Comparison of ENCODE assay signal across 8 mouse cellular contexts in the genomic region with DNA sequence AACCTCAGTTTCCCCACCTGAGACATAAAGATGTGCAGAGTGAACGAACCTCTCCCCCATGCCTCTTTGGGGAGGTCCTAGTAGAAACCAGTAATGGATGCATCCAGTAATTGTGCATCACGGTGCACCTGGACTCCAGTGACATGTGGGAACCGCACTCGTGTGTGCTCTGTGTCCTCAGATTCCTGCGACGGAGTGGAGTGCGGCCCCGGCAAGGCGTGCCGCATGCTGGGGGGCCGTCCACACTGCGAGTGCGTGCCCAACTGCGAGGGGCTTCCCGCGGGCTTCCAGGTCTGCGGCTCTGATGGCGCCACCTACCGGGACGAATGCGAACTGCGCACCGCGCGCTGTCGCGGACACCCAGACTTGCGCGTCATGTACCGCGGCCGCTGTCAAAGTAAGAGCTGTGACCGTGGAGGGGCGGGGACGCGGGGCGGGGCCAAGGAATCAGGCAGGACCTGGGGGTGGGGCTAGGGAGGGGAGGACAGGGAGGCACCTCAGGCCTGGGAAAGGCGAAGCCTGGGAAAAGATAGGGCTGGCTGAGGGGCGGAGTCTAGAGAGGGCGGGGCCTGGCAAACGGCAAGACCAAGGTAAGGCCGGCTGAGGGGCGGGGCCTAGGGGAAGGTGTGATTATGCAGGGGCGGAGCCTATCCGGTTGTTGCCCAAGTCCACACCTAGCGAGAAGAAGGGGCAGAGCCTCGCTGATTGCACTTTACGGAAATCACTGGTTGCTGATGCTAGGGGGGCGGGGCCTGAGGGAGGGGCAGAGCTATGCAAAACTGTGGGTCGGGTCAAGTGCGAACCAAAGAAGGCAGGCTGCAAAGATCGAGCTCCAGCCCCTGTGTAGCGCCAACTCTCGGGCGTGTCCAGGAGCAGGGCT. TPM values are rescaled to one million over a fixed set of nuclear protein-coding genes. Genes with fewer than 3 reads are reported as not detected.
DNase-seq lines count a peak whose midpoint lies in the region; ATAC-seq lines count a peak whose summit lies in the region.

No protein-coding gene starts in this region.

- peak; percentile 92 for ATAC-seq in intestine, embryonic 15.5 days

- intact Hi-C loops in gastrocnemius, postnatal 36 days (cut with DNase I): no loop called here
- intact Hi-C loops in left cerebral cortex, postnatal 25 days (cut with DNase I): loop anchor here (1.0 kb wide), 1 partner anchor 13 kb away; no protein-coding TSS in a partner anchor

- DNase-seq in adrenal gland, adult 2 months: peak; percentile 98
- peak; percentile 89 for DNase-seq in embryo, embryonic 11.5 days (ENCODE audit: low read depth, low spot score)
- peak; percentile 92 for DNase-seq in gastrocnemius, postnatal 36 days
- peak; percentile 95 to 98 for DNase-seq in left cerebral cortex, postnatal 25 days (ENCODE audit: low spot score in 2 of 2)
- peak; percentile 97 for DNase-seq in midbrain, embryonic 10.5 days (ENCODE audit: low spot score)
- DNase-seq in right cerebral cortex, postnatal 4 days: peak; percentile 98
- DNase-seq in adipocyte (ENCODE audit: low spot score): no peak

- H3K27me3 ChIP-seq in intestine, embryonic 15.5 days (replicated peaks): no peaks in the 10 kb centered on the region
- H3K27me3 ChIP-seq in midbrain, embryonic 10.5 days (ENCODE audit: low read depth, poor library complexity, severe bottlenecking): peaks cover 88% of the 10 kb centered on the region

- 2% methylated on average over 54 of the region's 55 CpGs for WGBS in intestine, embryonic 15.5 days
- WGBS in midbrain, embryonic 10.5 days: 2% methylated on average over 55 of the region's 55 CpGs

- 0 out of 2 replicates have a peak overlapping the region, but pooled peaks have one; percentile 36 for H3K9ac ChIP-seq in intestine, embryonic 15.5 days

- peaks cover 42% of the 10 kb centered on the region for H3K4me1 ChIP-seq in intestine, embryonic 15.5 days (replicated peaks)
- peaks cover 51% of the 10 kb centered on the region for H3K4me1 ChIP-seq in midbrain, embryonic 10.5 days

- peak overlapping the region; percentile 46 for H3K4me3 ChIP-seq in intestine, embryonic 15.5 days (replicated peaks)
- H3K4me3 ChIP-seq in midbrain, embryonic 10.5 days: peak overlapping the region; percentile 56

- no peaks in the 10 kb centered on the region for H3K9me3 ChIP-seq in intestine, embryonic 15.5 days
- H3K9me3 ChIP-seq in midbrain, embryonic 10.5 days (replicated peaks): peaks cover 5% of the 10 kb centered on the region

- peak overlapping the region; percentile 82 for H3K4me2 ChIP-seq in intestine, embryonic 15.5 days (replicated peaks)

- no peaks in the 10 kb centered on the region for H3K36me3 ChIP-seq in intestine, embryonic 15.5 days
- H3K36me3 ChIP-seq in midbrain, embryonic 10.5 days: no peaks in the 10 kb centered on the region

- H3K27ac ChIP-seq in intestine, embryonic 15.5 days: peak overlapping the region; percentile 63; the same call in 1 of the 2 replicates
- peak overlapping the region; percentile 46; the same call in 1 of the 2 replicates for H3K27ac ChIP-seq in midbrain, embryonic 10.5 days (replicated peaks)

RNA-seq across cellular contexts. Expression of gene Fstl3, which starts 3.0 kb away (rescaled TPM):
- 10 to 100 TPM in 1 of 2 experiments, 1 to 10 TPM in 1; 10.0 to 37.2 TPM for total RNA-seq in adrenal gland, adult 2 months (2021)
- polyA plus RNA-seq in adrenal gland, adult 2 months (2012; rRNA removed): 47.0 and 74.7 TPM in 2 replicates
- total RNA-seq in gastrocnemius, postnatal 36 days (2021): 1 to 10 TPM; 1.2 to 1.8 TPM
- polyA plus RNA-seq in intestine, embryonic 15.5 days (2015; fragmentation: Nextera tagmentation; extraction: Ambion mirVana): 14.0 and 16.1 TPM in 2 replicates
- 1 to 10 TPM; 2.2 to 2.4 TPM for total RNA-seq in left cerebral cortex, postnatal 25 days (2021)
- polyA plus RNA-seq in midbrain, embryonic 10.5 days (2016; fragmentation: Nextera tagmentation; extraction: Ambion mirVana): 1.1 and 1.8 TPM in 2 replicates

RNA-seq across cellular contexts. Expression of gene Prss57, which starts 10.7 kb away (rescaled TPM):
- total RNA-seq in adrenal gland, adult 2 months (2021): under 1 TPM in 1 of 2 experiments, not detected in 1; 0.21 TPM
- 0.28 TPM in 1 of 2 replicates, not detected in the other for polyA plus RNA-seq in adrenal gland, adult 2 months (2012; rRNA removed)
- total RNA-seq in gastrocnemius, postnatal 36 days (2021): not detected
- 0.09 TPM in 1 of 2 replicates, not detected in the other for polyA plus RNA-seq in intestine, embryonic 15.5 days (2015; fragmentation: Nextera tagmentation; extraction: Ambion mirVana)
- 1 to 10 TPM in 1 of 2 experiments, under 1 TPM in 1; 0.62 to 1.1 TPM for total RNA-seq in left cerebral cortex, postnatal 25 days (2021)
- polyA plus RNA-seq in midbrain, embryonic 10.5 days (2016; fragmentation: Nextera tagmentation; extraction: Ambion mirVana): 0.05 TPM in 1 of 2 replicates, not detected in the other

RNA-seq across cellular contexts. Expression of gene Rnf126, which starts 13.3 kb away (rescaled TPM):
- 10 to 100 TPM; 51.6 to 51.8 TPM for total RNA-seq in adrenal gland, adult 2 months (2021)
- 222 and 226 TPM in 2 replicates for polyA plus RNA-seq in adrenal gland, adult 2 months (2012; rRNA removed)
- total RNA-seq in gastrocnemius, postnatal 36 days (2021): 10 to 100 TPM; 35.1 to 40.1 TPM
- 89.8 and 91.6 TPM in 2 replicates for polyA plus RNA-seq in intestine, embryonic 15.5 days (2015; fragmentation: Nextera tagmentation; extraction: Ambion mirVana)
- total RNA-seq in left cerebral cortex, postnatal 25 days (2021): 10 to 100 TPM; 90.9 to 96.0 TPM
- polyA plus RNA-seq in midbrain, embryonic 10.5 days (2016; fragmentation: Nextera tagmentation; extraction: Ambion mirVana): 109 and 118 TPM in 2 replicates

RNA-seq across cellular contexts. Expression of gene Palm, which starts 13.3 kb away (rescaled TPM):
- 100 to 1,000 TPM in 1 of 2 experiments, 10 to 100 TPM in 1; 68.1 to 105 TPM for total RNA-seq in adrenal gland, adult 2 months (2021)
- polyA plus RNA-seq in adrenal gland, adult 2 months (2012; rRNA removed): 138 and 146 TPM in 2 replicates
- total RNA-seq in gastrocnemius, postnatal 36 days (2021): 10 to 100 TPM; 13.8 to 21.4 TPM
- polyA plus RNA-seq in intestine, embryonic 15.5 days (2015; fragmentation: Nextera tagmentation; extraction: Ambion mirVana): 48.1 and 48.5 TPM in 2 replicates
- 100 to 1,000 TPM; 318 to 348 TPM for total RNA-seq in left cerebral cortex, postnatal 25 days (2021)
- polyA plus RNA-seq in midbrain, embryonic 10.5 days (2016; fragmentation: Nextera tagmentation; extraction: Ambion mirVana): 130 and 153 TPM in 2 replicates

RNA-seq across cellular contexts. Expression of gene Fgf22, which starts 25.1 kb away (rescaled TPM):
- total RNA-seq in adrenal gland, adult 2 months (2021): not detected
- 0.18 and 0.68 TPM in 2 replicates for polyA plus RNA-seq in adrenal gland, adult 2 months (2012; rRNA removed)
- not detected for total RNA-seq in gastrocnemius, postnatal 36 days (2021)
- 0.09 and 0.28 TPM in 2 replicates for polyA plus RNA-seq in intestine, embryonic 15.5 days (2015; fragmentation: Nextera tagmentation; extraction: Ambion mirVana)
- total RNA-seq in left cerebral cortex, postnatal 25 days (2021): 1 to 10 TPM; 2.8 to 4.0 TPM
- polyA plus RNA-seq in midbrain, embryonic 10.5 days (2016; fragmentation: Nextera tagmentation; extraction: Ambion mirVana): 0.27 and 0.42 TPM in 2 replicates
